Mouse (Mus musculus) frontal cortex, postnatal 14 days (tissue): ENCODE results near the gene Pold4.
A peak's percentile ranks its signal among the peaks of the same experiment; 100 is the strongest.

Source experiments
- DNase-seq, 2 experiments: peaks; one replicate each; pipeline ENCODE4 v3.0.0; 2022; ENCODE audit warnings: low spot score in 2 of 2

Gene Pold4

DNA sequence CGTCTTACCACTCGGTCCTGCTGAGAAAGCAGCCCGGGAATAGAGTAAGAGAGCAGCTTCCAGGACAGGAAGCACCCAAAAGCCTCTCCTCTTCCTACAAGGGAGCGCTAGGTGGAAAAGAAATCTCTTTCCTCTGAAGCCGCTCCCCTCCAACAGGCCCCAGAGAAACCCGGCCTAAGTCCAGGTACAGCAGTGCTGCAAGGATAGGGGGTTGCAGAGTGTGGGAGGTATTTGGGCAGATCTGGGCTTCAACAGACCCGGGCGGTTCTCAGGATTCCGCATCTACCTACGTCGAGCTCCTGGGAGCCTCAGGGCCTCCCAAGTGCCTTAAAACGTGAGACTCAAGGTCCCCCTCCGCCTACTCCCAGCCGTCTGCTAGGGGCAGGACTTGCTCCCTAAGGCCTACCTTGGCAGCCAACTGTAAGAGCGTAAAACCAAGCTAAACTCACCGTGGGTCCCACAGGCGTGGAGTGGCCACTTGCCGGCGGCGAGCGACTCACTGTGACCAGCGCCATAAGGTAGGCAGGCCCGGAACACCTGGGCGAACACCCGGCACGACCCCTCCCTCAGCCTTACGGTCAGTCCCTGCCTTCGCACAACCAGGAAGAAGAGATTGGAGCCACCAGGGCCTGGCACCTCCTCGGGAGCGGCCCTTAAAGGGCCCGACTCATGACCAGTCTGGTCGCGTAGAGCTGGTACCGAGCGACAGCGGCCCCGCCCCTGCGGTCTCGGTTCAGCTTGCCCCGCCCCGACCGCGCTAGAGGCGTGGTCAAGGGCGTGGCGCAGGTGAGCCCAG is 37.1 kb downstream of the Pold4 start, which contains the start of gene Ssh3:
TSS of gene Ssh3 (minus strand) at position 615 of the 796 bp plus-strand sequence.
- peak; percentile 47 to 48 for DNase-seq

DNA sequence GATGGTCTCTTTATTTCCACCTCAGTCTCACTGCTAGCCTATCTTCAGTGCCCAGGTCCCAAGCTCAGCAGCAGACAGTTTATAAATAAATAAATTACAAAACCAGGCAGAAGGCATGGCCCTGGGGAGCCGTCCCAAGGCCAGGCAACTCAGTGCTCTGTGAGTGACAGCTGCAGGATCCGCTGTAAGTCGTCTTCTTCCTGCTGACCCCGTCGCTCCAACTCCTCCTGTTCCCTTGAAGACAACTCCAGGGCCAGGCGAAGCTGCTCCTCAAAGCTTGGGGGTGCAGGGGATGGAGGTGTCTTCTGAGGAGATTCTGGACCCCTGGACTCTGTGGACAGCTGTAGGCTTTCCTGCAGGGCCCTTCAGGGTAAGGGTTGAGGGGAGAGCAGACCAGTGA is 38.5 kb downstream of the Pold4 start:
- DNase-seq: no peak

DNA sequence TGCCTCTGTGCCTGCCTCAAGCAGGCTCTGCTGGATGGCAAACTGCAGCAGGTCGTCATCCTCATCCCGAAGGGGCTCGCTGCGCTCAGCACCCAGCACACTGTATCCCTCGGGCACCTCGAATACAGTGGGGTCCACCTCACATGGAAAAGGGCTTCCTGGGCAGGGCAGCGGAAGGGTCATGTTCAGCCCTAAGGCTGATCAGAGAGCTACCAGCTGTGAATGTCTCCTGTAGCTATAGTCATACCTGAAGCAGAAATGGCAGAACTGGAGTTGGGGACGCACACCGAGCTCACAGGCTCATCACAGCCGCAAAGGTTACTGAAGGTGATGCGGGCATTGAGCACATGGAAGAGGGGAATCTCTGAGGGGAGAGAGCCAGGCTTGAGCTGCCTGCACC is 39.3 kb downstream of the Pold4 start:
- DNase-seq: peak in 1 of 2 experiments; percentile 7

DNA sequence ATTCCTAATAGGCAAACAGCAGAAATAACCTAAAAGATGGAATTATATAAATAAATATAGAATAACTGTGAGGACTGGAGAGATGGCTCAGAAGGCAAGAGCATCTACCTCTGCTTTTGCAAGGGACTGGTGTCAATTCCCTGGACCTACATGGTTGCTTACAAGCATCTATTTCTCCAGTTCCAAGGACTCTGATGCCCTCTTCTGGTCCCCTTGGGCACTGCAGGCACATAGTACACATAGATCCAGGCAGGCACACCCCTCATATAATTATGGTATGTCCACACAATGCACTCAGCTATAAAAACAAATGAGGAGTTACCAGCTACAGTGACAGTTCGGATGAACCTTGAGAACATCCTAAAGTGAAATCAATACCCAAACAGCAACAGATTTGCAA is 47.8 kb downstream of the Pold4 start:
- no peak for DNase-seq

DNA sequence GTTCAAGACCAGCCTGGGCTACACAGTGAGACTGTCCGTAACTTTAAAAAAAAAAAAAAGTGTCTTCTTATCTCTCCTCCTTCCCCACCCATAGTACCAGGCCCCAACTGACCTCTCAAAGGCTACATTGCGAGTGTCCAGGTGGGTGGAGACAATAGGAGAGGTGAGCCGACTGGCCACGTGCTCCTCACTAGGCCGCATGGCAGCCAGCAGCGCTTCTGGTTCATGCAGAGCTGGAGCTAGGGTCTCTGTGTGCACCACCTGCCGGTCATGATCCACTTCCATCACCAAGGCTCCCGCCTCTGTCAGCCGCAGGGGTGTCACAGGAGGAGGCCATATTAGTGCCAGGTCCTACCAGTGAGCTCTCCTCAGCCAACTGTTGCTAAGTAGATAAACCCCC is 48.7 kb downstream of the Pold4 start:
- no peak for DNase-seq

DNA sequence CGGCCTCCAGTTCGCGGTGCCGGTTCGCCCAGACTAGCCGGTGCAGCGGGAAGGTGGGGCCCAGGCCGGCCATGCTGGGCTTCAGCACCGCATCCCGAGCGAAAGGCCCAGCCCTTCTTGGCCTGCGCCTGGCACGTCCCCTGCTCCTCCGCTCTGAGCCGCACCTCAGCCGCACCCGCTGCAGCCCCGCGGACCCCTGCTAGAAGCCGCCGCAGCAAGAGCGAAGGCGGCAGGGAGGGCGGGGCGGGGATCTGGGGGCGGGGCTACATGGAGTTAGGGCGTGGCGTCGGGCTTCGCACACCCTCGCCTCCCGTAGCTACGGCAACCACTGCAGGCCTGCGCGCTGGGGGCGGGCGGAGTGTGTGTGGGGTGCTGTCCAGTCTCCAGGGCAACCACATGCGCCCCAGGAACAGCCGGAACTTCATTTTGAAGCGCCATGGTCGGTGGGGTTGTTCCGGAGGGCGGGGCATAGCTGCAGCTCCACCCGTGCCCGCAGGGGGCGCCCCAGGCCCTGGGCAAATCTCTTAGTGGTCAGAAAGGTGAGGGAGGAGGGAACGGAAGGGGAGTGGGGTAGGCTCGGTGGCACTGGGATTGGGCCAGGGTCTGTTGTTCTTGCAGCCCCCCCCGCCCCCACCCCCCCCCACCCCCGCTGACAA is 51.3 kb downstream of the Pold4 start, which contains the start of gene Ankrd13d:
TSS of gene Ankrd13d (minus strand) at position 240 of the 656 bp plus-strand sequence.
- peak; percentile 87 to 94 for DNase-seq
